Mouse (Mus musculus) C2C12 (cell line): Measurements from ENCODE around the gene Slc25a5.

ENCODE experiments used
- CTCF ChIP-seq: IDR thresholded peaks from one replicate; pipeline ENCODE4 v1.5.1; 2011; ENCODE audit not compliant: control insufficient read depth, insufficient read depth, insufficient read length
- MYOG ChIP-seq: IDR thresholded peaks from one replicate; pipeline ENCODE4 v1.6.1; 2011; ENCODE audit not compliant: control insufficient read depth, insufficient read length; ENCODE audit errors: extremely low read depth
- USF1 ChIP-seq: IDR thresholded peaks from one replicate; pipeline ENCODE4 v1.6.1; 2011; ENCODE audit warnings: low read depth, mild to moderate bottlenecking, control low read depth, moderate library complexity

- TF ChIP-seq CTCF: no peak
- no peak for TF ChIP-seq USF1
- TF ChIP-seq MYOG: no peak
Measured at GRCm38 (mm10) chrX:36746789-36747188, 48.7 kb upstream of the Slc25a5 start.
